16 mouse cellular contexts compared by ENCODE assay signal in genomic region chr14:25803246-25803809, GRCm38 (mm10). TPM values are rescaled to one million over a fixed set of nuclear protein-coding genes. Genes with fewer than 3 reads are reported as not detected.
DNase-seq lines count a peak whose midpoint lies in the region; ATAC-seq lines count a peak whose summit lies in the region.
"Had no signal": no experiment of that assay in that cellular context is flagged by ENCODE, and none has a peak within 500 bp of the region (broad histone marks: within the 10 kb centered on the region; RNA-seq: fewer than 3 reads in every experiment).

No protein-coding gene starts in this region.

- H3K4me3 ChIP-seq in hindbrain, embryonic 10.5 days = no peak overlapping the region
- no peak overlapping the region for H3K4me3 ChIP-seq in hindbrain, embryonic 16.5 days (ENCODE audit: low read length)
- H3K4me3 ChIP-seq in embryonic facial prominence, embryonic 12.5 days = no peak overlapping the region
- H3K4me3 ChIP-seq in limb, embryonic 13.5 days = no peak overlapping the region
- H3K4me3 ChIP-seq: liver, embryonic 13.5 days had no signal

- H3K36me3 ChIP-seq in hindbrain, embryonic 10.5 days = no peaks in the 10 kb centered on the region
- no peaks in the 10 kb centered on the region for H3K36me3 ChIP-seq in hindbrain, embryonic 16.5 days (ENCODE audit: control insufficient read depth, insufficient read depth, low read length)
- no peaks in the 10 kb centered on the region for H3K36me3 ChIP-seq in embryonic facial prominence, embryonic 12.5 days
- H3K36me3 ChIP-seq in limb, embryonic 13.5 days = no peaks in the 10 kb centered on the region
- H3K36me3 ChIP-seq: liver, embryonic 13.5 days had no signal

- H3K9ac ChIP-seq in hindbrain, embryonic 16.5 days (ENCODE audit: low read depth, low read length) = no peak overlapping the region
- H3K9ac ChIP-seq in embryonic facial prominence, embryonic 12.5 days = no peak overlapping the region
- H3K9ac ChIP-seq in limb, embryonic 13.5 days = no peak overlapping the region
- H3K9ac ChIP-seq: forebrain, postnatal 0 days; liver, embryonic 13.5 days had no signal

- no peak overlapping the region for H3K4me2 ChIP-seq in hindbrain, embryonic 16.5 days (ENCODE audit: low read length)
- no peak overlapping the region for H3K4me2 ChIP-seq in embryonic facial prominence, embryonic 12.5 days (replicated peaks)
- H3K4me2 ChIP-seq in limb, embryonic 13.5 days (replicated peaks) = no peak overlapping the region
- H3K4me2 ChIP-seq: liver, embryonic 13.5 days had no signal

- no peaks in the 10 kb centered on the region for H3K9me3 ChIP-seq in hindbrain, embryonic 10.5 days
- no peaks in the 10 kb centered on the region for H3K9me3 ChIP-seq in hindbrain, embryonic 16.5 days (ENCODE audit: control insufficient read depth, low read length)
- no peaks in the 10 kb centered on the region for H3K9me3 ChIP-seq in embryonic facial prominence, embryonic 12.5 days
- no peaks in the 10 kb centered on the region for H3K9me3 ChIP-seq in limb, embryonic 13.5 days
- H3K9me3 ChIP-seq: liver, embryonic 13.5 days had no signal

- no peak for DNase-seq in hindbrain, embryonic 10.5 days (ENCODE audit: low spot score)
- peak; percentile 43 to 52 for DNase-seq in kidney, postnatal 4 days
- no peak for DNase-seq in kidney, adult 18-20 months
- DNase-seq in B cell, adult 2 months = no peak
- DNase-seq: adrenal gland, postnatal 14 days; cerebellum, adult 11-12 months; cerebellum, postnatal 25 days; forebrain, postnatal 0 days; liver, embryonic 13.5 days; thymus, postnatal 4 days had no signal

- H3K27ac ChIP-seq in hindbrain, embryonic 10.5 days = peak overlapping the region; percentile 62
- no peak overlapping the region for H3K27ac ChIP-seq in hindbrain, embryonic 16.5 days (ENCODE audit: low read depth, low read length)
- peak overlapping the region; percentile 24; the same call in 1 of the 2 replicates for H3K27ac ChIP-seq in embryonic facial prominence, embryonic 12.5 days
- H3K27ac ChIP-seq in limb, embryonic 13.5 days = peak overlapping the region; percentile 17; the same call in 1 of the 2 replicates
- H3K27ac ChIP-seq: liver, embryonic 13.5 days had no signal

- 29% methylated on average over 3 of the region's 3 CpGs for WGBS in hindbrain, embryonic 10.5 days
- WGBS in hindbrain, embryonic 16.5 days = 34% methylated on average over 3 of the region's 3 CpGs
- 25% methylated on average over 3 of the region's 3 CpGs for WGBS in embryonic facial prominence, embryonic 12.5 days
- 23% methylated on average over 3 of the region's 3 CpGs for WGBS in limb, embryonic 13.5 days

- H3K27me3 ChIP-seq in hindbrain, embryonic 10.5 days (ENCODE audit: insufficient read depth, poor library complexity, severe bottlenecking) = peaks cover 14% of the 10 kb centered on the region
- H3K27me3 ChIP-seq in hindbrain, embryonic 16.5 days (replicated peaks; ENCODE audit: control insufficient read depth, insufficient read depth, low read length) = no peaks in the 10 kb centered on the region
- no peaks in the 10 kb centered on the region for H3K27me3 ChIP-seq in embryonic facial prominence, embryonic 12.5 days
- 0 out of 2 replicates have a peak, but pooled peaks cover 3% of the 10 kb centered on the region for H3K27me3 ChIP-seq in limb, embryonic 13.5 days
- H3K27me3 ChIP-seq: Patski had no signal

- H3K4me1 ChIP-seq in hindbrain, embryonic 10.5 days (replicated peaks) = peaks cover 14% of the 10 kb centered on the region
- no peaks in the 10 kb centered on the region; the same call in none of the 2 replicates for H3K4me1 ChIP-seq in hindbrain, embryonic 16.5 days (ENCODE audit: control insufficient read depth, insufficient read depth, low read depth, low read length)
- H3K4me1 ChIP-seq in embryonic facial prominence, embryonic 12.5 days = peaks cover 19% of the 10 kb centered on the region; the same call in 1 of the 2 replicates
- peaks cover 37% of the 10 kb centered on the region for H3K4me1 ChIP-seq in limb, embryonic 13.5 days
- H3K4me1 ChIP-seq: liver, embryonic 13.5 days had no signal

- no peak for ATAC-seq in hindbrain, embryonic 16.5 days
- ATAC-seq in embryonic facial prominence, embryonic 12.5 days (ENCODE audit: insufficient number of reproducible peaks, insufficient read depth, low FRiP score, low TSS enrichment) = peak; percentile 58
- peak; percentile 71 for ATAC-seq in limb, embryonic 13.5 days (ENCODE audit: low FRiP score, low read depth)
- ATAC-seq: activated CD4-positive, CD25-positive, alpha-beta regulatory T cell, adult 4 months; forebrain, postnatal 0 days; lung, postnatal 0 days; Patski had no signal

RNA-seq across cellular contexts. Expression of gene Zcchc24, which starts 34.5 kb away (rescaled TPM):
- polyA plus RNA-seq in hindbrain, embryonic 10.5 days (2016; fragmentation: Nextera tagmentation; extraction: Ambion mirVana) = 8.5 and 10.5 TPM in 2 replicates
- polyA plus RNA-seq in hindbrain, embryonic 16.5 days (2015; fragmentation: Nextera tagmentation; extraction: Ambion mirVana) = 10.1 and 17.2 TPM in 2 replicates
- polyA plus RNA-seq in embryonic facial prominence, embryonic 12.5 days (2016; fragmentation: Nextera tagmentation; extraction: Ambion mirVana) = 47.3 and 47.4 TPM in 2 replicates
- polyA plus RNA-seq in limb, embryonic 13.5 days (2015; fragmentation: Nextera tagmentation; extraction: Ambion mirVana) = 34.7 and 37.6 TPM in 2 replicates

RNA-seq across cellular contexts. Expression of gene Anxa11, which starts 38.6 kb away (rescaled TPM):
- 4.2 and 4.4 TPM in 2 replicates for polyA plus RNA-seq in hindbrain, embryonic 10.5 days (2016; fragmentation: Nextera tagmentation; extraction: Ambion mirVana)
- polyA plus RNA-seq in hindbrain, embryonic 16.5 days (2015; fragmentation: Nextera tagmentation; extraction: Ambion mirVana) = 3.1 and 4.0 TPM in 2 replicates
- polyA plus RNA-seq in embryonic facial prominence, embryonic 12.5 days (2016; fragmentation: Nextera tagmentation; extraction: Ambion mirVana) = 9.8 and 14.4 TPM in 2 replicates
- polyA plus RNA-seq in limb, embryonic 13.5 days (2015; fragmentation: Nextera tagmentation; extraction: Ambion mirVana) = 10.9 and 13.0 TPM in 2 replicates

Comparison
In these comparisons a context has a peak if more than half of its experiments do, and no peak if none do; other contexts are left out.
1. DNase-seq: peak in kidney, postnatal 4 days (2 of 2); none in hindbrain, embryonic 10.5 days (single experiment), kidney, adult 18-20 months (single experiment) and B cell, adult 2 months (0 of 2).